Mouse (Mus musculus) neural tube, embryonic 12.5 days (tissue): Measurements from ENCODE around the gene Cask. TPM values are rescaled to one million over a fixed set of nuclear protein-coding genes. Genes with fewer than 3 reads are reported as not detected.

Experiments used
- ATAC-seq: fragments of 200-750 bp; cut with Nextera tagmentation; 2 replicates; pipeline ENCODE4 v1.8.0; 2017; ENCODE audit warnings: low read depth, mild to moderate bottlenecking, moderate TSS enrichment, moderate library complexity; ENCODE audit not compliant: low FRiP score
- H3K27ac ChIP-seq: fragments of 300-500 bp; sonication (generic); 2 replicates; pipeline ENCODE4 v1.5.1; 2016
- H3K27me3 ChIP-seq: fragments of 300-500 bp; sonication (generic); replicated peaks from 2 replicates; pipeline ENCODE4 v1.6.1; 2016; ENCODE audit warnings: mild to moderate bottlenecking
- H3K36me3 ChIP-seq: fragments of 300-500 bp; sonication (generic); 2 replicates; pipeline ENCODE4 v1.6.1; 2016; ENCODE audit warnings: mild to moderate bottlenecking
- H3K4me1 ChIP-seq: fragments of 300-500 bp; sonication (generic); 2 replicates; pipeline ENCODE4 v1.6.1; 2016
- H3K4me2 ChIP-seq: fragments of 300-500 bp; sonication (generic); replicated peaks from 2 replicates; pipeline ENCODE4 v1.6.1; 2016; ENCODE audit warnings: mild to moderate bottlenecking
- H3K4me3 ChIP-seq: fragments of 300-500 bp; sonication (generic); 2 replicates; pipeline ENCODE4 v1.5.1; 2016
- H3K9ac ChIP-seq: fragments of 300-500 bp; sonication (generic); 2 replicates; pipeline ENCODE4 v1.6.1; 2016; ENCODE audit warnings: mild to moderate bottlenecking
- H3K9me3 ChIP-seq: fragments of 300-500 bp; sonication (generic); 2 replicates; pipeline ENCODE4 v1.6.1; 2016; ENCODE audit warnings: mild to moderate bottlenecking
- WGBS: fragments of 180-500 bp; shearing (Covaris S2); methylation state at CpG from one replicate; pipeline ENCODE4 v1.1.7; 2016; 5-methylcytosine and 5-hydroxymethylcytosine counted together
- polyA plus RNA-seq: library from polyadenylated mRNA; unstranded; fragments of >200 nt; fragmentation: Nextera tagmentation; extraction: Ambion mirVana; gene quantifications from 2 replicates; pipeline ENCODE4 v1.2.1, GENCODE M21; 2016

Cask gene
- polyA plus RNA-seq, 1 experiment from 2014 or later, result 27.2 TPM

- H3K27me3 ChIP-seq, result no peaks in the 10 kb centered on the region
- WGBS, result 94% methylated on average over 6 of the region's 6 CpGs
- no peak overlapping the region for H3K4me3 ChIP-seq
- no peaks in the 10 kb centered on the region for H3K36me3 ChIP-seq
- H3K4me2 ChIP-seq, result no peak overlapping the region
- H3K9me3 ChIP-seq, result no peaks in the 10 kb centered on the region
- H3K27ac ChIP-seq, result no peak overlapping the region
- H3K9ac ChIP-seq, result no peak overlapping the region
- no peaks in the 10 kb centered on the region for H3K4me1 ChIP-seq
- no peak for ATAC-seq
Measured at GRCm38 (mm10) chrX:13655906-13656305, 195.3 kb downstream of the Cask start.

- ATAC-seq, result no peak
- 85% methylated on average over 3 of the region's 3 CpGs for WGBS
Measured at GRCm38 (mm10) chrX:13655005-13655421, 196.2 kb downstream of the Cask start.

GRCm38 (mm10) chrX:13652291-13652690, 198.9 kb downstream of the Cask start:
- H3K27ac ChIP-seq, result no peak overlapping the region
- 97% methylated on average over 1 of the region's 1 CpGs for WGBS
- H3K9ac ChIP-seq, result no peak overlapping the region
- no peaks in the 10 kb centered on the region for H3K36me3 ChIP-seq
- no peak overlapping the region for H3K4me2 ChIP-seq
- H3K4me1 ChIP-seq, result no peaks in the 10 kb centered on the region
- no peaks in the 10 kb centered on the region for H3K27me3 ChIP-seq
- H3K4me3 ChIP-seq, result no peak overlapping the region
- ATAC-seq, result no peak
- H3K9me3 ChIP-seq, result no peaks in the 10 kb centered on the region

More at GRCm38 (mm10) chrX:13655005-13655421, 196.2 kb downstream of the Cask start:
- Histone ChIP-seq H3K36me3 (no peaks in the 10 kb centered on the region), H3K27me3 (no peaks in the 10 kb centered on the region), H3K4me1 (no peaks in the 10 kb centered on the region), H3K9me3 (no peaks in the 10 kb centered on the region), H3K9ac (no peak overlapping the region), H3K4me2 (no peak overlapping the region), H3K27ac (no peak overlapping the region), H3K4me3 (no peak overlapping the region)

GRCm38 (mm10) chrX:13651889-13652288, 199.3 kb downstream of the Cask start:
- ATAC-seq, result no peak
- no peaks in the 10 kb centered on the region for H3K27me3 ChIP-seq

GRCm38 (mm10) chrX:13638894-13639293, 212.3 kb downstream of the Cask start:
- no peak overlapping the region for H3K9ac ChIP-seq
- H3K4me2 ChIP-seq, result no peak overlapping the region
- H3K4me1 ChIP-seq, result no peaks in the 10 kb centered on the region
- WGBS, result 77% methylated on average over 2 of the region's 2 CpGs
- no peaks in the 10 kb centered on the region for H3K36me3 ChIP-seq
- no peak for ATAC-seq
- H3K9me3 ChIP-seq, result no peaks in the 10 kb centered on the region
- H3K27me3 ChIP-seq, result no peaks in the 10 kb centered on the region
- no peak overlapping the region for H3K27ac ChIP-seq
- no peak overlapping the region for H3K4me3 ChIP-seq

More at GRCm38 (mm10) chrX:13651889-13652288, 199.3 kb downstream of the Cask start:
- Histone ChIP-seq H3K4me2 (no peak overlapping the region), H3K9ac (no peak overlapping the region), H3K9me3 (no peaks in the 10 kb centered on the region), H3K27ac (no peak overlapping the region), H3K4me3 (no peak overlapping the region), H3K4me1 (no peaks in the 10 kb centered on the region), H3K36me3 (no peaks in the 10 kb centered on the region)
- WGBS, result 80% methylated on average over 2 of the region's 2 CpGs

- Histone ChIP-seq H3K4me1 (no peaks in the 10 kb centered on the region), H3K4me3 (no peak overlapping the region), H3K27me3 (no peaks in the 10 kb centered on the region), H3K9ac (no peak overlapping the region), H3K9me3 (no peaks in the 10 kb centered on the region), H3K4me2 (no peak overlapping the region), H3K27ac (no peak overlapping the region), H3K36me3 (no peaks in the 10 kb centered on the region)
- ATAC-seq, result no peak
- WGBS, result 94% methylated on average over 1 of the region's 1 CpGs
Measured at GRCm38 (mm10) chrX:13636398-13636797, 214.8 kb downstream of the Cask start.

- Histone ChIP-seq H3K4me1 (no peaks in the 10 kb centered on the region), H3K36me3 (no peaks in the 10 kb centered on the region), H3K27me3 (no peaks in the 10 kb centered on the region), H3K4me2 (no peak within 1 kb of the TSS), H3K27ac (no peak within 1 kb of the TSS), H3K9ac (no peak within 1 kb of the TSS), H3K4me3 (no peak within 1 kb of the TSS), H3K9me3 (no peaks in the 10 kb centered on the region)
- 70% methylated on average over 5 of the region's 5 CpGs for WGBS
- no peak for ATAC-seq
Measured at GRCm38 (mm10) chrX:13631599-13632283, 219.4 kb downstream of the Cask start, which contains the start of gene Gpr34. Gene Gpr34, plus strand, starts transcription at chrX:13632089.

- WGBS, result 81% methylated on average over 5 of the region's 5 CpGs
- no peaks in the 10 kb centered on the region for H3K9me3 ChIP-seq
Measured at GRCm38 (mm10) chrX:13622654-13623053, 228.5 kb downstream of the Cask start.

GRCm38 (mm10) chrX:13621473-13621872, 229.7 kb downstream of the Cask start:
- Histone ChIP-seq H3K4me3 (no peak overlapping the region), H3K4me1 (no peaks in the 10 kb centered on the region), H3K9ac (no peak overlapping the region), H3K4me2 (no peak overlapping the region), H3K27ac (no peak overlapping the region), H3K27me3 (no peaks in the 10 kb centered on the region), H3K36me3 (no peaks in the 10 kb centered on the region), H3K9me3 (no peaks in the 10 kb centered on the region)
- WGBS, result 89% methylated on average over 4 of the region's 4 CpGs
- ATAC-seq, result no peak

More at GRCm38 (mm10) chrX:13622654-13623053, 228.5 kb downstream of the Cask start:
- H3K4me1 ChIP-seq, result no peaks in the 10 kb centered on the region
- no peak for ATAC-seq
- H3K36me3 ChIP-seq, result no peaks in the 10 kb centered on the region
- no peak overlapping the region for H3K4me3 ChIP-seq
- H3K27me3 ChIP-seq, result no peaks in the 10 kb centered on the region
- H3K27ac ChIP-seq, result no peak overlapping the region
- H3K4me2 ChIP-seq, result no peak overlapping the region
- no peak overlapping the region for H3K9ac ChIP-seq

- H3K4me3 ChIP-seq, result no peak overlapping the region
- no peaks in the 10 kb centered on the region for H3K36me3 ChIP-seq
- ATAC-seq, result no peak
- H3K27me3 ChIP-seq, result no peaks in the 10 kb centered on the region
- no peak overlapping the region for H3K4me2 ChIP-seq
- H3K27ac ChIP-seq, result no peak overlapping the region
- H3K9ac ChIP-seq, result no peak overlapping the region
- no peaks in the 10 kb centered on the region for H3K9me3 ChIP-seq
- WGBS, result 83% methylated on average over 4 of the region's 4 CpGs
- H3K4me1 ChIP-seq, result no peaks in the 10 kb centered on the region
Measured at GRCm38 (mm10) chrX:13618476-13618875, 232.7 kb downstream of the Cask start.

GRCm38 (mm10) chrX:13617294-13617693, 233.9 kb downstream of the Cask start:
- Histone ChIP-seq H3K27me3 (no peaks in the 10 kb centered on the region), H3K36me3 (no peaks in the 10 kb centered on the region; the same call in 1 of the 2 replicates), H3K27ac (no peak overlapping the region), H3K4me2 (no peak overlapping the region), H3K4me1 (no peaks in the 10 kb centered on the region), H3K9ac (no peak overlapping the region), H3K9me3 (no peaks in the 10 kb centered on the region), H3K4me3 (no peak overlapping the region)
- ATAC-seq, result no peak
- 88% methylated on average over 1 of the region's 1 CpGs for WGBS

GRCm38 (mm10) chrX:13616726-13617125, 234.4 kb downstream of the Cask start:
- Histone ChIP-seq H3K9me3 (no peaks in the 10 kb centered on the region), H3K9ac (no peak overlapping the region), H3K4me1 (no peaks in the 10 kb centered on the region), H3K4me3 (no peak overlapping the region), H3K4me2 (no peak overlapping the region), H3K27ac (no peak overlapping the region), H3K27me3 (no peaks in the 10 kb centered on the region), H3K36me3 (no peaks in the 10 kb centered on the region; the same call in 1 of the 2 replicates)
- 67% methylated on average over 1 of the region's 1 CpGs for WGBS
- ATAC-seq, result no peak

- Histone ChIP-seq H3K4me3 (no peak overlapping the region), H3K27ac (no peak overlapping the region), H3K4me2 (no peak overlapping the region), H3K36me3 (no peaks in the 10 kb centered on the region; the same call in 1 of the 2 replicates), H3K9me3 (no peaks in the 10 kb centered on the region), H3K4me1 (no peaks in the 10 kb centered on the region), H3K9ac (no peak overlapping the region), H3K27me3 (no peaks in the 10 kb centered on the region)
- no peak for ATAC-seq
- 89% methylated on average over 2 of the region's 2 CpGs for WGBS
Measured at GRCm38 (mm10) chrX:13612115-13612514, 239.1 kb downstream of the Cask start.
